Mouse (Mus musculus): ENCODE results near the gene Fhit.
"Not testable (repeated sequence)": the region's sequence is repeated elsewhere in the genome, so short reads cannot be mapped to it uniquely, and the experiment has no call there.

The Fhit gene

GRCm38 (mm10) chr14:10917893-10918803, 243.7 kb downstream of the Fhit start:
- in situ Hi-C loops (cut with MboI), result no loop called here

- in situ Hi-C loops (cut with MboI), result no loop called here
These were observed 253.8 kb downstream of the Fhit start for GRCm38 (mm10) chr14:10908011-10908410.

- in situ Hi-C loops (cut with MboI), result no loop called here
These were observed 279.1 kb downstream of the Fhit start for GRCm38 (mm10) chr14:10882759-10883158.

GRCm38 (mm10) chr14:10880749-10881148, 281.1 kb downstream of the Fhit start:
- in situ Hi-C loops (cut with MboI), result no loop called here

- in situ Hi-C loops (cut with MboI), result no loop called here
These were observed 287.1 kb downstream of the Fhit start for GRCm38 (mm10) chr14:10874595-10875372.

GRCm38 (mm10) chr14:10857606-10858005, 304.2 kb downstream of the Fhit start:
- in situ Hi-C loops (cut with MboI), result no loop called here

- in situ Hi-C loops (cut with MboI), result no loop called here
These were observed 309.9 kb downstream of the Fhit start for GRCm38 (mm10) chr14:10851936-10852335.

GRCm38 (mm10) chr14:10836001-10836400, 325.8 kb downstream of the Fhit start:
- in situ Hi-C loops (cut with MboI), result no loop called here

GRCm38 (mm10) chr14:10824819-10825218, 337.0 kb downstream of the Fhit start:
- in situ Hi-C loops (cut with MboI), result no loop called here

- in situ Hi-C loops (cut with MboI), result no loop called here
These were observed 348.3 kb downstream of the Fhit start for GRCm38 (mm10) chr14:10813551-10813950.

- in situ Hi-C loops (cut with MboI), result no loop called here
These were observed 363.2 kb downstream of the Fhit start for GRCm38 (mm10) chr14:10798489-10799180.

GRCm38 (mm10) chr14:10797595-10797994, 364.2 kb downstream of the Fhit start:
- in situ Hi-C loops (cut with MboI), result no loop called here

- in situ Hi-C loops (cut with MboI), result no loop called here
These were observed 366.2 kb downstream of the Fhit start for GRCm38 (mm10) chr14:10795498-10796075.

- in situ Hi-C loops (cut with MboI), result no loop called here
These were observed 377.9 kb downstream of the Fhit start for GRCm38 (mm10) chr14:10783929-10784328.

- in situ Hi-C loops (cut with MboI), result no loop called here
These were observed 383.1 kb downstream of the Fhit start for GRCm38 (mm10) chr14:10778721-10779120.

GRCm38 (mm10) chr14:10754883-10755282, 407.0 kb downstream of the Fhit start:
- in situ Hi-C loops (cut with MboI), result not testable (repeated sequence)

- in situ Hi-C loops (cut with MboI), result no loop called here
These were observed 423.8 kb downstream of the Fhit start for GRCm38 (mm10) chr14:10738076-10738475.

- in situ Hi-C loops (cut with MboI), result no loop called here
These were observed 439.3 kb downstream of the Fhit start for GRCm38 (mm10) chr14:10722525-10722924.

GRCm38 (mm10) chr14:10712916-10713315, 448.9 kb downstream of the Fhit start:
- in situ Hi-C loops (cut with MboI), result no loop called here

GRCm38 (mm10) chr14:10712522-10712881, 449.3 kb downstream of the Fhit start:
- in situ Hi-C loops (cut with MboI), result no loop called here

GRCm38 (mm10) chr14:10711841-10712521, 449.9 kb downstream of the Fhit start:
- in situ Hi-C loops (cut with MboI), result no loop called here
